Mouse (Mus musculus) cerebellum, adult 2 months (tissue): Measurements from ENCODE around the gene 4931406C07Rik.

Experiments
- CTCF ChIP-seq: fragments of 200-500 bp; IDR thresholded peaks from 2 replicates; pipeline ENCODE4 v1.5.1; 2011; ENCODE audit warnings: low read depth, mild to moderate bottlenecking, control low read depth, low read length, moderate library complexity, borderline replicate concordance; ENCODE audit not compliant: insufficient read depth
- POLR2A ChIP-seq: fragments of 200-500 bp; IDR thresholded peaks from 2 replicates; pipeline ENCODE4 v1.6.1; 2011; ENCODE audit warnings: low read length, control low read depth, borderline replicate concordance; ENCODE audit not compliant: insufficient read depth

GRCm38 (mm10) chr9:15250376-15250775 is 55.9 kb downstream of the 4931406C07Rik start:
- no peak for TF ChIP-seq CTCF
- no peak for TF ChIP-seq POLR2A
